Mouse (Mus musculus) retina, postnatal 1 day (tissue): ENCODE results near the gene Ninj1.

Source experiments
- DNase-seq: peaks from one replicate; pipeline ENCODE4 v3.0.0-alpha.2; 2012

The Ninj1 gene

GRCm38 (mm10) chr13:49237617-49238016 is 50.3 kb downstream of the Ninj1 start:
- DNase-seq: no peak

DNA sequence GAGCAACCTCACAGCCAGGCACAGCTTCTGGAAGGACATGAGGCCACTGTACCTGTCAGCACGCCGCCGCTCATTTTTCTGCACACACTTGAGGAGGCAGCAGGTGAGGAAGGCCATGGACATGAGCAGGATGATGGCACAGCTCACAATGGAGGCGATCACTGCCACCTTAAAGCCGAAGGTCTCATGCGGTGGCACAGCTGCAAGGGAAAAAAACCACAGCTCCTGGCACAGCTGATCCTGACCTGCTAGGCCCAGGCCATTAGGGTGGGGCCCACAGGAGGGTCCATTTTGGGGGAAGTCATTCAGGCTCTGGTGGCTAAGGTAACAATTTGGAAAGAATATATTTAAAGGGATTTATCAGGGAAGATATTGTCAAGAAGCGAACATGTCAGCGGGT is 51.5 kb downstream of the Ninj1 start:
- no peak for DNase-seq

- no peak for DNase-seq
Measured at GRCm38 (mm10) chr13:49242321-49243065, 55.2 kb downstream of the Ninj1 start.

- DNase-seq: no peak
Measured at GRCm38 (mm10) chr13:49243492-49243891, 56.2 kb downstream of the Ninj1 start.

DNA sequence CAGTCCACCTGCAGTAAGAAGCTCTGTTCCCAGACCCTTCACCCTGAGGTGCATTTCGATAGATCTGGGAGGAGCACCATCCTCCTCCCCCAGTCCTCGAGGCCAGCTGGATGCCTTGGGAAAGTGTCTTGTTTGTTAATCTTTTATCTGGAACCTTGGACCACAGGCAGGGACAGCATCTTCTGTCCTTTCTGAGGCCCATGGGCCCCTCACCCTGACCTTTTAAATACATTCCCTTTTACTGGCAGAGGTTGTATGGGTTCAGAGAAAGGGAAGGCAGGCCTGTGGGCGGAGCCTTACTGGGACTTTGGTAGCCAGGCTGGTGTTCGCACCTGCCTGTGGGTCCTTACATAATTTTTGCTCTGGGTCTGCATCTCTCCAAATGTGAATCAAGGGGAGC is 58.0 kb downstream of the Ninj1 start:
- DNase-seq: no peak
